9 mouse cellular contexts compared by ENCODE assay signal in genomic region chr4:148166431-148166830, GRCm38 (mm10). TPM values are rescaled to one million over a fixed set of nuclear protein-coding genes. Genes with fewer than 3 reads are reported as not detected.
DNase-seq lines count a peak whose midpoint lies in the region; ATAC-seq and TF ChIP-seq lines count a peak whose summit lies in the region.
"Had no signal": no experiment of that assay in that cellular context is flagged by ENCODE, and none has a peak within 500 bp of the region (broad histone marks: within the 10 kb centered on the region; RNA-seq: fewer than 3 reads in every experiment).

No protein-coding gene starts in this region.

- H3K9me3 ChIP-seq in E14TG2a.4 (ENCODE audit: low read length) = no peaks in the 10 kb centered on the region

- no peak for ATAC-seq in megakaryocyte-erythroid progenitor cell, adult 5-6 weeks (replicated peaks; ENCODE audit: low FRiP score, low TSS enrichment, poor library complexity, severe bottlenecking)

- TF ChIP-seq CTCF in E14TG2a.4 (conservative IDR thresholded peaks at IDR 0.05; ENCODE audit: low read length) = no peak

- DNase-seq in cerebellum, adult 18-20 months = peak; percentile 54 to 62
- peak; percentile 58 to 81 for DNase-seq in frontal cortex, postnatal 14 days (ENCODE audit: low spot score in 2 of 2)
- DNase-seq in left cerebral cortex, postnatal 14 days (ENCODE audit: low spot score in 2 of 2) = peak; percentile 72 to 86
- peak; percentile 88 for DNase-seq in right cerebral cortex, adult 18-20 months
- DNase-seq in thymus, postnatal 14 days = no peak
- no peak for DNase-seq in spleen, adult 12 weeks (ENCODE audit: low spot score)

- intact Hi-C loops in left cerebral cortex, postnatal 14 days (cut with DNase I) = loop anchor here (2.0 kb wide), 1 partner anchor 52 kb away; no protein-coding TSS in a partner anchor

- no peaks in the 10 kb centered on the region for H3K36me3 ChIP-seq in E14TG2a.4 (ENCODE audit: insufficient read depth, low read length)

- peak overlapping the region; percentile 46 for H3K4me3 ChIP-seq in E14TG2a.4 (replicated peaks; ENCODE audit: low read length)

- peaks cover 66% of the 10 kb centered on the region for H3K4me1 ChIP-seq in E14TG2a.4 (replicated peaks; ENCODE audit: low read depth, low read length)

- peaks cover 48% of the 10 kb centered on the region for H3K27me3 ChIP-seq in E14TG2a.4 (ENCODE audit: insufficient read depth, low read length)

RNA-seq across cellular contexts. Expression of gene Fbxo2, which starts 6.0 kb away (rescaled TPM):
- total RNA-seq in left cerebral cortex, postnatal 14 days (2021) = 10 to 100 TPM; 45.6 to 55.4 TPM
- not detected in 2 replicates for total RNA-seq in megakaryocyte-erythroid progenitor cell, adult 5-6 weeks (2014; fragmentation: Nextera tagmentation)
- not detected in 2 replicates for total RNA-seq in megakaryocyte-erythroid progenitor cell, adult 5-6 weeks (2017)
- total RNA-seq: hematopoietic stem cell, adult 5-6 weeks had no signal

RNA-seq across cellular contexts. Expression of gene Fbxo44, which starts 6.1 kb away (rescaled TPM):
- 100 to 1,000 TPM; 101 to 105 TPM for total RNA-seq in left cerebral cortex, postnatal 14 days (2021)
- total RNA-seq in megakaryocyte-erythroid progenitor cell, adult 5-6 weeks (2014; fragmentation: Nextera tagmentation) = 6.0 and 6.6 TPM in 2 replicates
- total RNA-seq in megakaryocyte-erythroid progenitor cell, adult 5-6 weeks (2017) = 4.1 and 5.5 TPM in 2 replicates

RNA-seq across cellular contexts. Expression of gene Fbxo6, which starts 14.5 kb away (rescaled TPM):
- total RNA-seq in left cerebral cortex, postnatal 14 days (2021) = 10 to 100 TPM; 25.7 to 29.4 TPM
- total RNA-seq in megakaryocyte-erythroid progenitor cell, adult 5-6 weeks (2014; fragmentation: Nextera tagmentation) = 19.7 and 25.6 TPM in 2 replicates
- total RNA-seq in megakaryocyte-erythroid progenitor cell, adult 5-6 weeks (2017) = 10.5 and 12.7 TPM in 2 replicates

RNA-seq across cellular contexts. Expression of gene Draxin, which starts 35.9 kb away (rescaled TPM):
- total RNA-seq in left cerebral cortex, postnatal 14 days (2021) = 1 to 10 TPM in 1 of 2 experiments, under 1 TPM in 1; 0.46 to 1.2 TPM
- total RNA-seq in megakaryocyte-erythroid progenitor cell, adult 5-6 weeks (2014; fragmentation: Nextera tagmentation) = not detected in 2 replicates
- not detected in 2 replicates for total RNA-seq in megakaryocyte-erythroid progenitor cell, adult 5-6 weeks (2017)
- total RNA-seq: hematopoietic stem cell, adult 5-6 weeks had no signal

RNA-seq across cellular contexts. Expression of gene Mad2l2, which starts 36.2 kb away (rescaled TPM):
- total RNA-seq in left cerebral cortex, postnatal 14 days (2021) = 10 to 100 TPM; 10.1 to 16.2 TPM
- 25.1 and 28.9 TPM in 2 replicates for total RNA-seq in megakaryocyte-erythroid progenitor cell, adult 5-6 weeks (2014; fragmentation: Nextera tagmentation)
- 5.8 and 10.9 TPM in 2 replicates for total RNA-seq in megakaryocyte-erythroid progenitor cell, adult 5-6 weeks (2017)

Comparison
In these comparisons a context has a peak if more than half of its experiments do, and no peak if none do; other contexts are left out.
1. DNase-seq: peak in cerebellum, adult 18-20 months (2 of 2), frontal cortex, postnatal 14 days (2 of 2), left cerebral cortex, postnatal 14 days (2 of 2) and right cerebral cortex, adult 18-20 months (single experiment); none in thymus, postnatal 14 days (single experiment) and spleen, adult 12 weeks (single experiment).
2. RNA of gene Fbxo2, which starts 6.0 kb away (total RNA-seq): 45.6 to 55.4 TPM in left cerebral cortex, postnatal 14 days; not detected in megakaryocyte-erythroid progenitor cell, adult 5-6 weeks; every median in the first group is over 10 times any median in the second.
3. RNA of gene Fbxo44, which starts 6.1 kb away (total RNA-seq): 101 to 105 TPM in left cerebral cortex, postnatal 14 days; 4.1 to 6.6 TPM in megakaryocyte-erythroid progenitor cell, adult 5-6 weeks; every median in the first group is over 10 times any median in the second.